Mouse (Mus musculus) adrenal gland (tissue): ENCODE measurements at regions not wholly inside any gene's neighbourhood (a gene's known extent, or its start where the extent isn't known, plus 50 kb on each side); places are given as distances from the start of the nearest gene placed in this dataset.

Experiments
- intact Hi-C: fragments of 180-260 bp; cut with DNase I; formaldehyde crosslinking; loops from one replicate; pipeline ENCODE4 v1.15.1; 2025

- intact Hi-C loops: no loop called here
Measured at GRCm38 (mm10) chr15:51551216-51551775, 2333.4 kb upstream of the Gm7489 start.

GRCm38 (mm10) chr15:51558215-51558614, 2326.5 kb upstream of the Gm7489 start:
- intact Hi-C loops: no loop called here

- intact Hi-C loops: no loop called here
Measured at GRCm38 (mm10) chr15:51565543-51565942, 2319.2 kb upstream of the Gm7489 start.

GRCm38 (mm10) chr15:51570631-51571030, 2314.1 kb upstream of the Gm7489 start:
- intact Hi-C loops: no loop called here

GRCm38 (mm10) chr15:51574538-51575105, 2310.1 kb upstream of the Gm7489 start:
- intact Hi-C loops: no loop called here

GRCm38 (mm10) chr15:51583636-51584035, 2301.1 kb upstream of the Gm7489 start:
- intact Hi-C loops: no loop called here

- intact Hi-C loops: no loop called here
Measured at GRCm38 (mm10) chr15:51586146-51586545, 2298.6 kb upstream of the Gm7489 start.

- intact Hi-C loops: no loop called here
Measured at GRCm38 (mm10) chr15:51591406-51592068, 2293.2 kb upstream of the Gm7489 start.

GRCm38 (mm10) chr15:51592069-51592435, 2292.7 kb upstream of the Gm7489 start:
- intact Hi-C loops: no loop called here

- intact Hi-C loops: no loop called here
Measured at GRCm38 (mm10) chr15:51592511-51593498, 2291.9 kb upstream of the Gm7489 start.

- intact Hi-C loops: no loop called here
Measured at GRCm38 (mm10) chr15:51594060-51594459, 2290.6 kb upstream of the Gm7489 start.

GRCm38 (mm10) chr15:51595655-51596054, 2289.1 kb upstream of the Gm7489 start:
- intact Hi-C loops: no loop called here

GRCm38 (mm10) chr15:51597841-51598240, 2286.9 kb upstream of the Gm7489 start:
- intact Hi-C loops: no loop called here

GRCm38 (mm10) chr15:51601128-51601855, 2283.4 kb upstream of the Gm7489 start:
- intact Hi-C loops: no loop called here

- intact Hi-C loops: no loop called here
Measured at GRCm38 (mm10) chr15:51621455-51621854, 2263.3 kb upstream of the Gm7489 start.

- intact Hi-C loops: no loop called here
Measured at GRCm38 (mm10) chr15:51627463-51627862, 2257.2 kb upstream of the Gm7489 start.

GRCm38 (mm10) chr15:51628518-51628917, 2256.2 kb upstream of the Gm7489 start:
- intact Hi-C loops: no loop called here

- intact Hi-C loops: no loop called here
Measured at GRCm38 (mm10) chr15:51631881-51632280, 2252.8 kb upstream of the Gm7489 start.

GRCm38 (mm10) chr15:51633068-51633467, 2251.6 kb upstream of the Gm7489 start:
- intact Hi-C loops: no loop called here

GRCm38 (mm10) chr15:51634726-51635125, 2250.0 kb upstream of the Gm7489 start:
- intact Hi-C loops: no loop called here
